Comparison of ENCODE assay signal across 8 mouse cellular contexts in the genomic region with DNA sequence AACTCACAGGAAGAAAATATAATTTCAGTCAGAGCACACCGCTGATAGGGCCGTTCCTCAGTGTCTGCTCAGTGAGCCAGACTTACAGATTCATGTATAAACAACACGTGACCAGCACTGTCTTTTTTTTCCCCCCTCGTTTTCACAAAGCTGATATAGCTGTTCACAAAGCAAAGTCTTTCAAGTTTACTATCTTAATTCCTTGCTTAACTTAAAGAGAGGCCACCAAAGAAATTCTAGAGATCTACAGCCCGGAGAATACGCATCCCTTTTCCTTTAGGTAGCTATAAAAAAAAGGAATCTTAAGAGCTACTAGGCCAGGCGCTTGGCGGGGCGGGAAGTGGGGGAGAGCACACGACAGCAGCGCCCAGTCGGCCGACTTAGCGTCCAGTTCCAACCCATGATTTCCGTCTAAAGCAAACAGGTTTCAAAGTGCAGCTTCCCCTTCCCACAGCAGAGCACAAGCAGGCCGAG. TPM values are rescaled to one million over a fixed set of nuclear protein-coding genes. Genes with fewer than 3 reads are reported as not detected.
DNase-seq lines count a peak whose midpoint lies in the region; ATAC-seq and TF ChIP-seq lines count a peak whose summit lies in the region.

No protein-coding gene starts in this region.

- peak overlapping the region; percentile 90 for H3K4me3 ChIP-seq in G1E (ENCODE audit: low read depth, low read length)
- peak overlapping the region; percentile 89 for H3K4me3 ChIP-seq in heart, embryonic 10.5 days
- peak overlapping the region; percentile 87 for H3K4me3 ChIP-seq in kidney, embryonic 15.5 days (replicated peaks)

- peak; percentile 47 for ATAC-seq in G1E (ENCODE audit: extremely low read depth, insufficient number of reproducible peaks, low FRiP score, poor library complexity, severe bottlenecking)
- ATAC-seq in kidney, embryonic 15.5 days (replicated peaks; ENCODE audit: low FRiP score): peak; percentile 38

- peak; percentile 72 for DNase-seq in CD4-positive helper T cell, adult 2 months (ENCODE audit: low read depth, low spot score)
- DNase-seq in G1E (ENCODE audit: low spot score): peak; percentile 32
- peak; percentile 72 for DNase-seq in embryo, embryonic 10.5 days (ENCODE audit: low spot score)
- peak; percentile 77 for DNase-seq in heart, embryonic 10.5 days (ENCODE audit: low spot score)
- peak; percentile 53 for DNase-seq in lung, postnatal 10 days
- peak; percentile 63 for DNase-seq in retina, embryonic 14.5 days (ENCODE audit: low spot score)
- no peak for DNase-seq in layer of hippocampus, adult 8-10 months (ENCODE audit: low spot score in 2 of 2)

- H3K4me2 ChIP-seq in kidney, embryonic 15.5 days: peak overlapping the region; percentile 78

- H3K9ac ChIP-seq in kidney, embryonic 15.5 days: peak overlapping the region; percentile 92

- peaks cover 38% of the 10 kb centered on the region for H3K4me1 ChIP-seq in G1E (ENCODE audit: insufficient read depth, low read depth, low read length)
- H3K4me1 ChIP-seq in heart, embryonic 10.5 days: peaks cover 16% of the 10 kb centered on the region
- H3K4me1 ChIP-seq in kidney, embryonic 15.5 days: peaks cover 23% of the 10 kb centered on the region

- no peaks in the 10 kb centered on the region for H3K9me3 ChIP-seq in G1E (replicated peaks)
- H3K9me3 ChIP-seq in heart, embryonic 10.5 days: no peaks in the 10 kb centered on the region
- no peaks in the 10 kb centered on the region for H3K9me3 ChIP-seq in kidney, embryonic 15.5 days (replicated peaks)

- peaks cover 13% of the 10 kb centered on the region for H3K36me3 ChIP-seq in G1E (replicated peaks)
- H3K36me3 ChIP-seq in heart, embryonic 10.5 days: no peaks in the 10 kb centered on the region
- H3K36me3 ChIP-seq in kidney, embryonic 15.5 days: peaks cover 14% of the 10 kb centered on the region; the same call in 1 of the 2 replicates

- WGBS in heart, embryonic 10.5 days: under 1% methylated on average over 16 of the region's 16 CpGs
- WGBS in kidney, embryonic 15.5 days: under 1% methylated on average over 16 of the region's 16 CpGs

- no peaks in the 10 kb centered on the region for H3K27me3 ChIP-seq in G1E (ENCODE audit: insufficient read depth, low read length)
- H3K27me3 ChIP-seq in heart, embryonic 10.5 days (ENCODE audit: insufficient read depth, poor library complexity, severe bottlenecking): no peaks in the 10 kb centered on the region
- H3K27me3 ChIP-seq in kidney, embryonic 15.5 days: no peaks in the 10 kb centered on the region

- H3K27ac ChIP-seq in heart, embryonic 10.5 days: peak overlapping the region; percentile 99
- H3K27ac ChIP-seq in kidney, embryonic 15.5 days: peak overlapping the region; percentile 100

- TF ChIP-seq CTCF in G1E (IDR thresholded peaks at IDR 0.05; ENCODE audit: low read depth, low read length): no peak

RNA-seq across cellular contexts. Expression of gene Kbtbd2, which starts 0.9 kb away (rescaled TPM):
- total RNA-seq in G1E (2014; fragmentation: Nextera tagmentation) (42.9 and 48.5 TPM in 2 replicates), G1E (2017) (44.8 and 53.5 TPM in 2 replicates)
- polyA plus RNA-seq in G1E (2012): 3.0 and 3.8 TPM in 2 replicates
- 35.8 and 39.9 TPM in 2 replicates for polyA plus RNA-seq in heart, embryonic 10.5 days (2016; fragmentation: Nextera tagmentation; extraction: Ambion mirVana)
- polyA plus RNA-seq in kidney, embryonic 15.5 days (2015; fragmentation: Nextera tagmentation; extraction: Ambion mirVana): 32.6 and 35.7 TPM in 2 replicates
- 10 to 100 TPM; 49.4 to 68.1 (median 56.8) TPM for total RNA-seq in layer of hippocampus, adult 8-10 months (2022)

RNA-seq across cellular contexts. Expression of gene Fkbp9, which starts 35.2 kb away (rescaled TPM):
- total RNA-seq in G1E (2014; fragmentation: Nextera tagmentation) (not detected in 2 replicates), G1E (2017) (0.05 and 0.06 TPM in 2 replicates)
- not detected in 2 replicates for polyA plus RNA-seq in G1E (2012)
- 122 and 142 TPM in 2 replicates for polyA plus RNA-seq in heart, embryonic 10.5 days (2016; fragmentation: Nextera tagmentation; extraction: Ambion mirVana)
- polyA plus RNA-seq in kidney, embryonic 15.5 days (2015; fragmentation: Nextera tagmentation; extraction: Ambion mirVana): 118 and 129 TPM in 2 replicates
- total RNA-seq in layer of hippocampus, adult 8-10 months (2022): 10 to 100 TPM; 27.4 to 37.3 (median 30.9) TPM

Comparison
In these comparisons a context has a peak if more than half of its experiments do, and no peak if none do; other contexts are left out.
1. DNase-seq: peak in CD4-positive helper T cell, adult 2 months (single experiment), G1E (single experiment), embryo, embryonic 10.5 days (single experiment), heart, embryonic 10.5 days (single experiment), lung, postnatal 10 days (single experiment) and retina, embryonic 14.5 days (single experiment); none in layer of hippocampus, adult 8-10 months (0 of 2).
2. RNA of gene Fkbp9, which starts 35.2 kb away (polyA plus RNA-seq): 118 to 129 TPM in kidney, embryonic 15.5 days and 122 to 142 TPM in heart, embryonic 10.5 days; not detected in G1E; every median in the first group is over 100 times any median in the second.
3. Peak in every context shown above with its lines, with median percentiles within 50 percentile points of each other: H3K4me3 ChIP-seq.